Mouse (Mus musculus): ENCODE data around the gene Gnb1l. TPM values are rescaled to one million over a fixed set of nuclear protein-coding genes. Genes with fewer than 3 reads are reported as not detected.

The Gnb1l gene
- 9.9 and 13.1 TPM in 2 replicates for polyA plus RNA-seq (2012; rRNA removed)

DNA sequence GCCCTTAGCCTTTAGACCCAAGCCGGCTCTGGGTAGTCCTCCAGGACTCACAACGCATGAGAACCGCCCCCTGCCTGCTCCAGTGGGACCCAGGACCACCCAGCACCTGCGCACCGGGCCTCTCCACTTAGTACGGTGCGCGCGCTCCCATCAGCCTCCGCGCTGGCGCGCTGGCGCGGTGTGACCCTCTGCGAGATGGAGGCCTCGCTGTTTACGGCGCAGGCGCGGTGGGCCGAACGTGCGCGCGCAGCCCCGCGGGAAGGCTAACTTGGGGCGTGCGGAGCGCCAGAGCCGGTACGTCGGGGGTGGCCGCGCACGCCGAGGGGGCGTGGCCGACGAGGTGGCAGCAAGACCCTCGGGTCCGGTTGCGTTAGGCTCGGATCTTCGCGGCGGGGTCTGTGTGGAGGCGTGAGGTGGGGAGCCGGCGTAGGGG, at the start of gene Gnb1l, which contains the start of gene Rtl10:
Gene Gnb1l (plus strand): TSS at position 156 of the 433 bp plus-strand sequence.
Gene Rtl10 (plus strand): TSS at position 344 of the 433 bp plus-strand sequence.
- peak; percentile 69 for DNase-seq (ENCODE audit: low read depth, low spot score)
- 0% methylated on average over 49 of the region's 51 CpGs for WGBS

DNA sequence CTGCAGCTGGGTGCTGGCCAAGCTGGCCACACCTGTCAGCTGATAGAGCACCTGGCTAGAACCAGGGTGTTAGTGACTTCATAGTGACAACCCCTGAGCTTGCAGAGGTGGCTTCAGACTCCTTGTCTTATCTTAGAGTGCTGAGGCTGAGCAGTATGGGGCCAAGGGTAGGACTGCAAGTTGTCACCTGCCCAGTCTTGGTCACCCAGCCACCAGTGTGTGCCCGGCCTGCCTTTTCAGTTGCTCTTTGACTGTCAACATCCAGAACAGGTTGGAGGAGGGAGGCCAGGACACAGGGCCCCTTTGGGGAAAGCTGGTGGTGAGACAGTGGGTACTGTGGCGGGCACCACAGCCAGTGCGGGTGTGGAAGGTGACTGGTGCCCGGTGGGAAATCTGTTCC, 49.5 kb upstream of the Gnb1l start:
- no peak for DNase-seq (ENCODE audit: low read depth, low spot score)
- 82% methylated on average over 4 of the region's 4 CpGs for WGBS

DNA sequence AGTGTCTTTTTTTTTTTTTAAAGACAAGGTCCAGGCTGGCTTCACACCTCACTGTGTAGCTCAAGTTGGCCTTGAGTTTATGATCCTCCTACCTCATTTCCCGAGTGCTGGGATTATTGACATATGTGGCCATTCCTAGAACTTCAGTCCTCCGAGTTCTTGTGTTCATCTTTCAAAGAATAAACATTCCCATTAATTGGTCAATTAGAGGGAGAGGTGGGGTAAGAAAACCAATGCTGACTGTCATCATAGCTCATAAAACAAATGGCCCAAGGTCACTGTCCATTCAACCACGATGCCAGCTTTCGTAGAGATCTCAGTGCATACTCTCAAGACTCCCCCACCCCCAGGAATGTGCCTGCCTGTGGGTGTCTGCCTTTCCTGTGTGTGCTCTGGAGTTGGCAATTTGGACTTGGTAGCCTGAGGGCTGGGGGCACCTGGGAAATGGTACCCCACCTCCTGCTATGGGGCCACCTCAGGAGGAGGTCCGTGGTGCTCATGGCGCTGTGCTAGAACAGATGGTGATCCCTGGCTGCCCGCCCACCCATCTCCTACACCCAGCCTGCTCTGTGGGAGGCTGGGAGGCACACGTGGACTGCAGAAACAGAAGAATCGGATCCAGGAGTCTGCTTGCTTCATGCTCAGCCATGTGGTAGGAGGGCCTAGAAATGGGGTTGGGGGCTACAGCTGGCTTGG, 46.9 kb upstream of the Gnb1l start:
- 62% methylated on average over 9 of the region's 9 CpGs for WGBS
- DNase-seq (ENCODE audit: low read depth, low spot score): no peak

DNA sequence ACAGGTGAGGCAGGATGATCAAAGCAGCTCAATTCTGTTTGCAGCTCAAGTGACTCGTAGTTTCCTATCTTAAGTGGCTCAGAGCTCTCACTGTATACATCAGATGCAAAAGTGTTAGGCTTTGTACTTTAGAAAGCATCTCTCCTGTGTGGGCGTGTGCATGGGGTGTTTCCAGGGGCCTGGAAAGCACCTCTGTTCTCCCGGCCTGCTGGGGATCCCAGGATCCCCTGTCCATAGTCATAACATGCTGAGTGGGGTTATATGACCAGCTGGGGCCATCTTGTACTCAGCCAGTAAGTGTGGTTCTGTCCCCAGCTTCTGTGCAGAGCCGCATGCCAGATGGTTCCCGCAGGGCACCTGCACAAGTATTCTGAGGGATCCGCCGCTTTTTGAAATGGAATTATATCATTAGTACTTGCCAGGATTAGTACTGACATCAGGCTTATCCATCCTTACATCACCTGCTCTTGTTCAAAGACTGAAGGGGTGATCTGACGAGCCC, 46.1 kb upstream of the Gnb1l start:
- DNase-seq (ENCODE audit: low read depth, low spot score): no peak
- WGBS: 85% methylated on average over 8 of the region's 8 CpGs

DNA sequence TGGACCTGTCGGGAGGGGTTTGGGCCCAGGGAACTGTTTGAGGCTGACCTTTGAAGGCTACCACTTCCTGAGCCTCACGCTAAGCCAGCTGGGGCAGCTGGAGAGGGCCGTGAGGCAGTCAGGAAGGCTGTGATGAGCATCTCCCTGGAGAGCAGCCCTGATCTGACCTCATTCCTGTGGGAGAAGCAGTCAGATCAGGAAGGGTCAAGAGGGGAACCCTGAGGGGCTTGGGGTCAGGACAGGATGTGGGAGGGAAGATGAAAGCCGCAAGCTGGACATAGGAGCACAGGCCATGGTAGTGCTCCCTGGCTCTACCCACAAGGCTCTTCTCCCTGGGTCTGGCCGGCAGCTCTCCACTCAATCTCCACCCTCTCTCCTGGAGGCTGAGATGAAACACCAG, 44.7 kb upstream of the Gnb1l start:
- DNase-seq (ENCODE audit: low read depth, low spot score): no peak
- WGBS: 77% methylated on average over 5 of the region's 5 CpGs

DNA sequence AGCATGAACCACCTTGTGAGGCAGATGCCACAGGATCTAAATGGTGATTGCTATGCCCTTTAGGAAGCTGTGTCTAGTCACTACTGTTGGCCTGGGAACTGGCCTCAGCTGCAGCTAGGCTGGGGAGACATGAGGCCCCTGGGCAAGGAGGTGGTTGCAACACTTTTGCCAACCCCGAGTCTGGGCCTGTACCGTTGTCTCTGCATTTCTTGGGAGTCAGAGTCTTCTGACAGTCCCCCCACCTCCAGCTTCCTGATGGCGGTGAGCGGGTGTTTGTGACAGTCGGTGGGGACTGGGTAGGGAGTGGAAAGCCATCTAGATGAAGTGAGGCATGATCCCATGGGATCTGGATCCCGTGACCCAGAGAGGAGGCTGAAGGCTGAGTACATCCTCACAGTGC, 43.1 kb upstream of the Gnb1l start:
- no peak for DNase-seq (ENCODE audit: low read depth, low spot score)
- WGBS: 88% methylated on average over 6 of the region's 6 CpGs

DNA sequence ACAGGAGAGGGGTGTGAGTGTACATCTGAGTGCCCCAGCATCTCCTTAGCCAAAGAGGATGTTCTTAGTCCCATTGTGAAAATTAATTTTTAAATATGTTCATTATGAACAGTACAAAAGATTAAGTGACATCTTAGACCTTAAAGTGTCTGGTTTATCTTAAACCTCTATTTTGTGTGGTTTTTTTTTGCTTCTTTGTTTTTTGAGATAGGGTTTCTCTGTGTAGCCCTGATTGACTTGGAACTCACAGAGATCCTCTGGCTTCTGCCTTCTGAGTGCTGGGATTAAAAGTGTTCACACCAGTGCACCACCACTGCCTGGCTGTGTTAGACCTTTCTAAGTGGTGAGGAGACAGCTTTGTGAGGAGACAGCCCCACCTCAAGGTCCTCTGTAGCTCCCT, 39.9 kb upstream of the Gnb1l start:
- no peak for DNase-seq (ENCODE audit: low read depth, low spot score)

DNA sequence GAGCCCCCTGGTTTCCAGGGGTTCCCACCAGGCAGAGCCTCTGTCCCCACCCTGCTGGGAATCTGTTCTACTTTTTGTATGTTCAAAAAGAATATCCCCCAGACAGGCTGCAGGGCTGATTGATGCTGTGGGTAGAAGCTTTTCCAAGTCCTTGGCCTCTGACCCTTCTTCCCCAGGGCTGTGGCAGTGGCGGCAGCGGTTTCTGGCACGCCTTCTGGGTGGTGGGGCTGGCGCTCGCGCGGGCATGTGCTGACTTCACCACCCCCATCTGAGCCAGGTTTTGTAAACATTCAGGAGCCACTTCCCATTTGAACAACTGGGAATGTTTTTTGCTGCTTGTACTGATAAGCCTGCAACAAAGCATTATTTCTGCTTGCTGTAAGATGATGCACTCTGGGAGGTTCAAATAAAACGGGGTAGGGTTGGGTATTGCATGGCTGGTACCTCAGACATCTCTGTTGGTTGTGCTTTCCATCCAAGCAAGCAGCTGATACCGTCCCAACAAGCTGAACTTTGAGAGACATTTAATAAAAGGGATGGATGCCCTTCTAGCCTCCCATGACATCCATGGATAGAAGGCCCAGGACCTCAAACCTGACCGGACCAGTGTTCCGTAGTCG, 39.1 kb upstream of the Gnb1l start:
- DNase-seq (ENCODE audit: low read depth, low spot score): no peak
- 17% methylated on average over 12 of the region's 12 CpGs for WGBS

DNA sequence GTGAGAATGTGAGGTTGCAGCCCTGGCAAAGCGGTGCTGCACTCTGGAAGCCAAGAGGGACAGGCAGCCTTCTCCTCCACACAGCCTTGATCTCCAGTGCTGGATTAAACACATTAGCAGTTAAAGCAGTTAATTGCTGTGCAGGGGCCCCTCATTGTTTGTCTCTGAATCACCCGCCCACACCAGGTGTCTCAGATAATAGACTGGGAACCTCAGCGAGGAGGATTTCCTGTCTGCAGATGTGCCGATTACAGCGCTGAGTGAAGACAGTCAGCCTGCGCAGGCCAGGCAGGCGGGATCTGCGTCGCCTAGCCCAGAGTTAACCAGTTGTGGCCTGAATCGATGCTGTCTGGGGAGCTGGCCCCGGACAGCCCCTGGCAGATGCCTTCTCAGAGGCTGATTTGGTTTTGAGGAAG, 38.5 kb upstream of the Gnb1l start:
- 19% methylated on average over 11 of the region's 11 CpGs for WGBS
- DNase-seq (ENCODE audit: low read depth, low spot score): no peak

DNA sequence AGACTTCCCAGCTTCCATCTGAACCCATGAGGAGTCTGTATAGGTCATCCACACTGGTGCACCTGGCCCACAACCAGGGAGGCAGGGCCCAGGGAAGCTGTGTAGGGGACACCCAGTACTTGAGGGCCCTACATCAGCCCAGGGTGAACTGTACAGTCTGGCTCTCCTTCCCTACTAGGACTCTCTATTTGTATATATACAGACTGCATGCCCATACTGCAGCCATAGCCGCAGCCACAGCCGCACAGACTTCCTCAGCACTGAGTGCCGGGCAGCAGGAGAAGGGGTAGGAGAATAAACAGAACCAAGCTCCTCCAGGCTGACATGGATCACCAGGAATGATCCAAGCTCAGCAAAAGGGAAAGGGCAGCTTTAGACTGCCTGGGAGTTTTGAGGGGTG, 37.7 kb upstream of the Gnb1l start:
- DNase-seq (ENCODE audit: low read depth, low spot score): no peak
- 99% methylated on average over 3 of the region's 3 CpGs for WGBS

DNA sequence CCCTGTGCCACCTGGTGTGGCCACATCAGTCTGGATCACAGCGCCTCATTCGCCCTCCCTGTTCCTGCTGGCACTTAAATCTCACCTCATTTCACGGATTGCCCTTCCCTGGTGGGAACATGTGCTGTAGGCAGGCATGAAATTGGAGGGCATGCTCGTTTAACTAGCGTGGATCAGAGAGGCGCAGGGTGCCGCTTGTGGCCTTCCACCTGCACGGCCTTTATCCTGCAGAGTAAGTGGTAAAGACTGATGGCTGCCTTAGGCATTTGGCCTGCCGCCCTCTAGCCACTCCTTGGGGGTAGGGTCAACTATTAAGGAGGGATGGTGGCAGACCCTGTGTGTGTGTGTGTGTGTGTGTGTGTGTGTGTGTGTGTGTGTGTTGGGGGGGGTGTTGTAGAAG, 36.5 kb upstream of the Gnb1l start:
- WGBS: 91% methylated on average over 9 of the region's 9 CpGs
- DNase-seq (ENCODE audit: low read depth, low spot score): no peak

DNA sequence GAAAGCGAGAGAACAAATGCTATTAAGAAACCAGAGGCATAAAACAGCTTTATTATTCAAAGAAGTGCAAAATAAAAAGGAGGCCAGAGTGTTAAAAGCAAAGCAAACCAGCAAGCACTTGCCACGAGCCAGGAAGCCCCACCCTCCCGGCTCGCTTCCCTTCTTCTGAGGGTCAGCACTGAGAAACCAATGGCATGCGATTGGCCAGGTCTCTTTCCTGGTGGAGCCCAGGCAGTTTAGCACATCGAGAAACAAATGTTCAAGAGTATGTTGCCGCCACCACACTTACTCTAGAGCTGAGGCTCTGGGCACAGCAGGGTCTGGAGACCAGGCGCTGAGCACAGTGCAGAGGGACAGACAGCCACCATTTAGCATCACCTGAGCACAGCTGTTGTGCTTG, 35.9 kb upstream of the Gnb1l start:
- DNase-seq (ENCODE audit: low read depth, low spot score): no peak
- WGBS: 82% methylated on average over 8 of the region's 8 CpGs

DNA sequence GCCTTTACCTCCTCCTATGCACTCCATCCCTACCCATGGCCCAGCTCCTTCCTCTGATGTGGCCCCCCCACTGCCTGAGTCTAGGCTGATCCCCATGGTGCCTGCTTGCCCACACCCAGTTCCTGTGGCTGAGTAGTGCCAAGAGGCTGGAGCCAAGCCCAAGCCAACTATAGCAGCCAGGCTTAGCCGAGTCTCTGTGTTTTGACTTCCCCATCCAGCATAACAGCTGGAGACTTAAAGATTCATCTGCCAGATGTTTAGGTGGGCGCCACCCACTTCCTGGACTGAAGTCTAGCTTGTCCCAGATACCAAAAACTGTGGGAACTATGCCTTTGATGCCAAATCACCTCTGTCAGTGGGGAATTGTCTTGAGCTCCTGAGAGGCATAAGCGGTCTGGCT, 34.2 kb upstream of the Gnb1l start:
- 44% methylated on average over 3 of the region's 3 CpGs for WGBS
- no peak for DNase-seq (ENCODE audit: low read depth, low spot score)

DNA sequence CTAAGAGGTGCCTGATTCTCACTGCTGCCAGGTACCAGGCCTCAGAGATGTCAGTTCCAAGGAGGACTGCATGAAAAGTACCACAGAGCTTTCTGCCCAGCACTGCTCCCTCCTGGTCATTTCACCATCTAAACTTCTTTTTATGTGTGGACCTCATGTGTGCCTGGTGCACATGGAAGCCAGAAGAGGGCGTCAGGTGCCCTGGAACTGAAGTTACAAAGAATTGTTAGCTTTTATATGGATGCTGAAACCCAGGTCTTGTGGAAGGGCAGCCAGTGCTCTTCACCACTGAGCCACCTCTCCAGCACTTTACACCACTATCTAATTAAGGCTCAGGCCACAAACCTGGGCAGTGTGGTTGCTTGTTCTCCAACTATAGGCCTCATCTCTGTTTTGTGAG, 27.7 kb upstream of the Gnb1l start:
- no peak for DNase-seq (ENCODE audit: low read depth, low spot score)
- 60% methylated on average over 1 of the region's 1 CpGs for WGBS

DNA sequence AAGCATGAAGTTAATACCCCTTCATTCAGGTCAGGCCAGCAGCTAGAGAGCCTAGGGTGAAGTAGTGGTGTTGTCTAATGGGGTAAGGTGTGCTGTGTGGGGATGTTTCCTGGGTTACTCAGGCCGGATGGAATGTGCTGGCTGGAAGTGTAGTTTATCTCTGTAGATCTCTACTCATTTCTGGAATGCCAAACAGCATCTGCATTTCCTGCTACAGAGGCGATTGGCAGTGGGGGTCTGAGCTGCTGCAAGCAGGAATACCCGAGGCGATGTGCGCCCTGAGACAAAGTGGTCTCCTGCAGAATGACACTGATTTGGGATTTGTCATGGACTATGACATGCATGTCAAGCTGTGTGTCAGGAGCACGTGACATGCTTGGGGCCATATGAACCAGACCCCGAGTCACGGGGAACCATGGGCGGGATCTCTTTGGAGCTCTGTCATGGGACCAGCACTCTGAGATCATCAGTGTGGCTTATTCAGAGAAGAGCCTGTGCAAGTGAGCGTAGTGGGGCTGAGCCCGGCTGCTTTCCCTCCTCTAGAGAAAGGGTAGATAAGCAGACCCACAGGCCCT, 27.0 kb upstream of the Gnb1l start:
- no peak for DNase-seq (ENCODE audit: low read depth, low spot score)
- WGBS: 81% methylated on average over 11 of the region's 11 CpGs

DNA sequence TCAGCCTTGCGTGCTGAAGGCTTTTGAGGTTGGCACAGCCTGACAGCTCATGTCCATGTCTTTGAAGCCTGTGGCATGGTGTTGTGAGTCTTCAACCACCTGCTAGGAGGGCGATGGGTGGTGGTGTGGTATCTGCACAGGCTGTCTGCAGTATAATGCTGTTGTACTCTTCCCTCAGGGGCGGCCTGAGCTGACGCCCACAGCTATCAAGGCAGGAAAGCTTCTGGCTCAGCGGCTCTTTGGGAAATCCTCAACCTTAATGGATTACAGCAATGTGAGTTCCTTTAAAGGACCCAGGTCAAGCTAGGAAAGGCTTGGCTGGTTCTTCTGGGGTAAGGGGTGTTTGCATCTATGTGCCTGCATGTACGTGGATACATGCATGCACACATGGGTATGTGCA, 26.5 kb upstream of the Gnb1l start:
- DNase-seq (ENCODE audit: low read depth, low spot score): no peak
- WGBS: 90% methylated on average over 6 of the region's 6 CpGs

DNA sequence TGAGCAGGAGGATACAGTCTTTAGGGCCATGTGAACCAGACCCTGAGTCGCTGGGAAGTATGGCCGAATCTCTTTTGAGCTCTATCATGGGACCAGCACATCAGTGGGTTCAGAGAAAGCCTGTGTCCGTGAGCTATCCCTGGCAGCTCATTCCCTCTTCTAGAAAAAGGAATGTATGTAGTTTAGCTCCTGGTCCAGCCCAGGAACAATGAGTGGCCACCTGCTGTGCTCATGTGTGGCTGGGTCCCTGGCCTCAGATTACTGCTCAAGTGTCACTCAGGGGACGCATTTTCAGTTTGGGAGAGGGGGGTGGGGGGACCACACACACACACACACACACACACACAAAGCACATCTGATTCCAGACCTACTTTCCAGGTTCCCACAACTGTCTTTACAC, 26.1 kb upstream of the Gnb1l start:
- WGBS: 91% methylated on average over 4 of the region's 4 CpGs
- no peak for DNase-seq (ENCODE audit: low read depth, low spot score)

DNA sequence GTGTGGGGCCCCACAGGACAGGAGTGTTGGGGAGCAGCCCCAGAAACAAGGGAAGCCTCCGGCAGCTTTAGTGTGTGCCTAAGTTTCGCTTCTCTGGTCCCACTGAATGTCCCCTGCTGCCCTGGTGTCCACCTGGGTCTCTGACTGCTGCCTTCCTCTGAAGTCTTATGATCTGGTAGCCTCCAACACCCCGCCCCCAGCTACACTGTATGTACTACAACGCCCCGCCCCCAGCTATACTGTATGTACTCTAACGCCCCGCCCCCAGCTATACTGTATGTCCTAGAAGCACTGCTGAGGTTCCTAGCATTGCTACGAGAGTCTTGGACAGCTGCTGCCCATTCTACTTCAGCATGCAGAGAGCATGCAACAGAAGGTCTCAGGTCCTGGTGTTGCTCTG, 25.5 kb upstream of the Gnb1l start:
- 73% methylated on average over 8 of the region's 8 CpGs for WGBS

DNA sequence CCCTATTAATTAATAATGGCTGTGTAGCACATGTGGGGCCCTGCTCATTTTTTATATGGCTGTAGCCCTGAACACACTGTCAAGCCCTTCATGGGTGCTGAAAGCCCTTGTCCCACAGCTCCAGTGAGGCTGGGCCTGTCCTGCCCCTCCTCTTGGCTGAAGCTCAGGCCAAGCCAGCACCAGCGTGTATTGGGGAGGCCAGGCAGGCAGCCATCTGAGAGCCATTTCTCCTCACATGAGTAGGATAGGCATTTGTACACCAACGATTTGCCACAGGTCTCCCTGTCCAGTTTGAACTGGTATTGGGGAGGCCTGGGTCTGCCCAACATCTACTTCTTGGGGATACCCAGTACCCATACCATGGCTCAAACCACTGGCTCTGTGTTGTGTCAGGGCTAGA, 24.5 kb upstream of the Gnb1l start:
- 88% methylated on average over 2 of the region's 2 CpGs for WGBS

More for the DNA sequence above, 25.5 kb upstream of the Gnb1l start:
- DNase-seq (ENCODE audit: low read depth, low spot score): no peak

DNA sequence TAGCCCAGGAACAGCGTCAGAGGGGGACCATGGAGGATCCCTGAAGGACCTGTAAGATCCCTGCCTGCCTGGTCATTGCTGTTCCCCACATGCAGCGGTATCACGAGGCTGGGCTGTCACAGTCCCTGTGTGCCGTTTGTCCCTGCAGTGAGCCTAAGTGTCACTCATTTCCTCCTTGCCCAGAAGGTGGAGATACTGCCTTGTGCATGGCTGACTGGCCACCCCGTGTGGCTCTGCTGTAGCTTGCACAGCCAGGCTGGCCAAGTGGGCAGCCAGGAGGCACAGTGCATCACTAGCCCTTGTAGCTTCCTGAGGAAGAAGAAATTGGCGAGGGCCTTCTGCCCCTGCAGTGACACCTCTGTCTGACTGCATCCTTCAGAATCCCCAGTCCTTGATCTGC, 20.5 kb upstream of the Gnb1l start:
- no peak for DNase-seq (ENCODE audit: low read depth, low spot score)
- 86% methylated on average over 6 of the region's 6 CpGs for WGBS

More for the DNA sequence above, 24.5 kb upstream of the Gnb1l start:
- no peak for DNase-seq (ENCODE audit: low read depth, low spot score)

DNA sequence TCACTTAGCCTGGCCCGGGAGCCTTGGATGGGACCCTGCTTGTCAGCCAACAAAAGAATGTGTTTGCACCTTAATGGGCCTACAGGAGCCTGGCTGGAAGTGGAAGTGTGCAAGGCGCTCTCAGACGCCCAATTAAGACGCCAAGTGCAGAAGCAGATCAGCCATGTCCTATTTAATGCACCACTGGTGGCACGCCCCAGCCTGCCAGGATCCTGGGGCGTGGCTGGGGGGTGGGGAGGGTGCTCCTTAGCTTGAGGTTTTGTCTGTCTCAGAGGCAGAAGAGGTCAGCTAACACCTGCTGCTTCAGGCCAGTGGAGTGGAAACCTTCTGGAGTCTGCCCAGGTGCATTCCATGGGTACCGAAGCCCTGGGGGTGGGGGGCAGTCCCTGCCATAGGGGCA, 18.8 kb upstream of the Gnb1l start:
- DNase-seq (ENCODE audit: low read depth, low spot score): no peak
- 30% methylated on average over 7 of the region's 7 CpGs for WGBS

Data from large intestine, adult 2 months (tissue).